Mouse (Mus musculus): ENCODE measurements around the gene Siah2.

The Siah2 gene

DNA sequence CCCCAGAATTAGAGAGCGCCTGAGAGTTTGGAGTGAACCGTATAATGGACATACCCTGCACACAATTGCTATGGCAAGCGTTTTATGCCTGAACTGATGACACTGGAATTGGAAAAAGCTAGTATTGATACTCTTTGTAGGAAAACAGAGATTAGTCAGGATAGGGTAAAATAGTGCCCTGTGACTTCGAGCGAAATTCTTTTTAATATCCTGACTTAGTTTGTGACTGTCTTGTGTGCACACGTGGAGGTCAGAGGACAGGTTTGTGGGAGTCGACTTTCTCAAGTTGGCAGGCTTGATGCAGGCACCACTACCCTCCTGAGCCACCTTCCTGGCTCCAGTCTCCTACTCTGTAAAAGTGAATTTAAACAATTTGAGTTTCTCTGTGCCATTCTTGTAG is 1.1 kb upstream of the Siah2 start:
- DNase-seq = no peak

DNA sequence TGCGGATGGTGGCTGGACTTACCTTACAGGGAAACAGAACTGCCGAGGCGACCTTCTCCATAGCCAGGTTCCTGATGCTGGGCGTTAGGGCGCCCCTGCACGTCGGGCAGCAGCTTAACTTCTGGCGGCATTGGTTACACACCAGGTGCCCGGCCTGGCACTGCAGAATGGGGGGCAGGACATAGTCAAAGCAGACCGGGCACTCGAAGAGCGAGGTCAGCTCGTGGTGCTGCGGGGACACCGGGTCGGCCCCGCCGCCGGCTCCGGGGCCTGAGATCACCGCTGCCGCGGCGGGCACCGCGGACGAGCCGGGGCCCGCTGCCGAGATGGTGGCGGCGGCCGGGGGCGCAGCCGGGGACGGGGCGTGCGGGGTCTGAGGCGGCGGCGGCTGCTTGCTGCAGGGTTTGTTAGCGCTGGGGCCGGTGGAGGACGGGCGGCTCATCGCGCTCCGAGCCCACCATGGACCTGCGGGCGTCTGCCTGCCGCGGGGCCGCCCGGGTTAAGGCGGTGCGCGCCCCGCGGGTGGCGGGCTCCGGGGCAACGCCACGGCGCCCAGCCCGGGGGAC is 743 bp downstream of the Siah2 start:
- peak; percentile 62 for DNase-seq

DNA sequence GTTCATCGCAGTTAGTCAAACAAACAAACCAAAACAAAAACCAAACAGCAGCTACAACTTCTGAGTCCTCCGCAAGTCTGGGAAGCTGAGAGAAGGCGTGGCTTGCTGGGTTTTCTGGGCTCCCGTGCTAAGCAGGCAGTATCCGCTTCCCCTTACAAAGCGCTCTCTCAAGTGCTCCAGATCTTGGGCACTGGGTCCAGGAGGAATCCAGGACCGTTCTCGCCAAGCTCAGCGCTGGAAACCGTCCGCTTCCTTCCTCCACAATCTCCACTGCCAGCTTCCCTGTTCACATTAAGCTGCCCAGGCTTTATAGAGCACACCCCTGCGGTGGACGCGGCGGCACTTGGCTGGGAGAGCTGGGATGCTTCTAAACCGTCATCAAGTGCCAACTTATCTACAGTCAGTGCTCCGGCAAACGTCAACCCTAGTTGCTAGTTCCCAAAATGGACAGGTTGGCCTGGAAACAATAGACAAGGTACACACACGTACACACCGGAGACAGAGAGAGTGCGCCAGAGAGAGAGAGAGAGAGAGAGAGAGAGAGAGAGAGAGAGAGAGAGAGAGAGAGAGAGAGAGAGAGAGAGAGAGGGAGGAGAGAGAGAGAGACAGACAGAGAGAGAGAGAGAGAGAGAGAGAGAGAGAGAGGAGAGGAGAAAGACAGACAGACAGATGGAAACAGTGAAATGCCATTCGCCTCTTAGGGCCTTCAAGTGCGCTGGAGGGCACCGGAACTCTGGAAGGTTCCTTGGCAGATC is 1.4 kb downstream of the Siah2 start:
- DNase-seq = peak; percentile 83

DNA sequence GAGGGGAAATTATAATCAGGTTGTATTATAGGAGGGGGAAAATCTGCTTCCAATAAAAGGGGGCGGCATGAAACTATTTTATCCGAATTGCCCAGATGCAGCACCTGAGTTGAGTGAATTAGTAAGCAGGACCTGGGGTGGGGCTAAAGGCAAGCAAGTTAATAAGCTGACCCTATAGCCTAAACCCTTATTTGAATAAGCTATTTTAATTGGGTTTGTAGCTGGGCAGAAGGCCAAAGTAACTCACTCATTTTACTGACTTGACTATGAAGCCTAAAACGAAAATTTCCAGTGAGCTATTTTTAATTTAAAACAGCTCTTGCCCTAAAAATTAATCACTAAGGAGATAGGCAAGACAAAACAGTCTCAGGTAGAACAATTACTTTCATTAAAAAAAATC is 2.5 kb downstream of the Siah2 start:
- peak; percentile 57 for DNase-seq

DNA sequence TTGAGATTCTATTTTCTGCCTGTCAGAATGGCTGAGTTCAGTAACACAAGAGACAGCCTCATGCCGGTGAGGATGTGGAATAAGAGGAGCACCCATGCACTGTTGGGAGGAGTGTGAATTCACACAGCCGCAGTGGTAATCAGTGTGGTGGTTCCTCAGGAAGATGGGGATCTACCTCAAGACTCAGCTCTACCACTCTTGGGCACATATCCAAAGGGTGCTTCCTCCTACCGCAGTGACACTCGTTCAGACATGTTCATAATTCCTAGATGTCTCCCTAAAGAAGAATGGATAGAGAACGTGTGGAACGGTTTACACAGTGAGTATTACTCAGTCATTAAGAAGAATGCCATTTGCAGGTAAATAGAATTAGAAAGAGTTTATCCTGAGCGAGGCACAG is 3.1 kb downstream of the Siah2 start:
- DNase-seq = no peak

DNA sequence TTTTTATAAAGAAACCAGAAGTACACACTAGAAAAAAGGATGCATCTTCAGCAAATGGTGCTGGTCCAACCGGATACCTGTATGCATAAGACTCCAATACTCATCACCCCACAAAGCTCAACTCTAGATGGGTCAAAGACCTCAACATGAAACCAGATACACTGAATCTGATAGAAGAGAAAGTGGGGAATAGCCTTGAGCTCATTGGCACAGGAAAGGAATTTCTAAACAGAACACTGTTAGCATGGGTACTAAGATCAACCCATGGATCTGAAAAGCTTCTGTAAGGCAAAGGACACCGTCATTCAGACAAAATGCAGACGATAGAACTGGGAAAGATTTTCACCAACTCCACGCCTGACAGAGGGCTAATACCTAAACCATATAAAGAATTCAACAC is 3.6 kb downstream of the Siah2 start:
- no peak for DNase-seq

DNA sequence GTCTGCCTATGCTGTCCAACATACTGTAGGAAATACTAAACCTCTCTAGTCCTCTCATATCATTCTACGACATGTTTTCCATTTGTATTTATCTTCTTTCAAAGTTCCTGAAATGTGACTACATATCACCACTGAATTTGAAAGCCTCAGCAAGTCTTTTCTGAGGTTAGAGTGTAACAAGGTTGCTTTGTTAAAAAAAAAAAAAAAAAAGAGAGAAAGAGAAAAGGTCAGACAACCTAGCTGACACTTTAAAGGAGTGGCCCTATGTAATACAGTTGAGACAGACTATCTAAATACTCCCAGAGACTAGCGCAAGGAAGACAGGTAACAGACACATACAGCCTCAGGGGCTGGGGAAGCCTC is 5.3 kb downstream of the Siah2 start:
- no peak for DNase-seq

DNA sequence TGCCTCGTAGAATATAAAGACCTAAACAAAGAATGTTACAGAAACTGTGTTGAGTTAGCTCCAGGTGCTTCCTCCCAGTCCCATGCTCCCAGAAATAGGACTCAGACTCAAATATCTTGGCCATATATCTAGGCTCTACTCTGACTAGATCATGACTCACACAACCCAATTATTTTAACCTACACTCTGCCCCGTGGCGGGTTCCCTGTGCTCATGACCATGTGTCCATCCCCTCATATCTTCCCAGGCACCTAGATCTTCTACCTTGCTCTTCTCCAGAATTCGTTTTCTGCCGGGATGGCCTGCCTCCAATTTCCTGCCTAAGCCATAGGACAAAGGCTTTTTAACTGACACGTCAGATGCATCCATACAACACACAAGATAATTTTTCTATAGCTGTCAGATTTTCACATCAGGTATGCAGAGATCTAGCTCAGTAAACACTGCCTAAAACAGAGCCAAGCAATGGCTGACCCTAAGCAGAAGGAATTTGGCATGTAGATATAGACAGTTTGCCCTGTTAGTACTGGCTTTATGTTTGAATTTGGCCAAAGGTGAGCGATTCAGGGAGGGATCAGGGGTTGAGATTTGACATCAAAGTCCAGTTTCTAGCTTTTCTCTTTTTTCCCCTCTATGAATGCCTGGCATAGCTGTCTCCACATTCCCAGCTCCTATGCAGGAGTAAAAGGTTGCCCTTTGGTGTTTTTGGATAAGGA is 5.8 kb downstream of the Siah2 start:
- peak; percentile 67 for DNase-seq

DNA sequence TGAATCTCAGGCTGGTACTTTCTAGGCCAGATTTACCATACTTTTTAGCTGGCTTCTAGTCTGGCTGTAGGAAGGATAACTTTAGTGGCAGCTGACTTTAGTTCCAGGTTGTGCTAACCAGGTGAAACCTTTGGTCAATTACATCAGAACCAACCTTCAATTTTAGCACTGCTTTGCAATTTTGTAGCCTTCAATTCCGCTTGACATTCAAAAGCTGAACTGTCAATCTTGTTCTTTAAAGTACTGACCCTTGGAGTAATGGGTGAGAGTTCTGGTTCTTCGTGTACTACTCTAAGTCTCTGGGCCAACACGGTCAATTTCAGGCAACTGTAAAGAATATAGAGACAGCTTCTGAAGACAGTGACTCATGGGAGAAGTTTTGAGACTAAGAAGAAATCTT is 6.8 kb downstream of the Siah2 start:
- DNase-seq = peak; percentile 72

DNA sequence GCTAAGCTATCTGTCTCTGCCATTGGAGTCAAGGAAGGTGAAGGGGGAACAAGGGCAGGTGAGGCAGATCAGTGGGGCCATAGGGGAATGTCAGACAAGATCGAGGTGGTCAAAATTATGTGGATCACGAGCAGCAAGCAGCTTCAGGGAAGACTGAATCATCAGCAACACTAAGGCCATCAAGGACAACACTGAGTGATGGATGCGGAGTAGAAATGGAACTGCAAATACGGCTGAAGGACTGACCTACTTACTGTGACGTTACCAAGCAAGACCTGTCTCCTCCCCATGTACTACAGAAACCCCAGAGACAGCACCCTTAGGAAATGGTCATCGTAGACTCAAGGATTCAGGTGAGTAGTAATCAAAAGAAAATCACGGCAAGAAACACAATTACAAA is 8.9 kb downstream of the Siah2 start:
- no peak for DNase-seq

DNA sequence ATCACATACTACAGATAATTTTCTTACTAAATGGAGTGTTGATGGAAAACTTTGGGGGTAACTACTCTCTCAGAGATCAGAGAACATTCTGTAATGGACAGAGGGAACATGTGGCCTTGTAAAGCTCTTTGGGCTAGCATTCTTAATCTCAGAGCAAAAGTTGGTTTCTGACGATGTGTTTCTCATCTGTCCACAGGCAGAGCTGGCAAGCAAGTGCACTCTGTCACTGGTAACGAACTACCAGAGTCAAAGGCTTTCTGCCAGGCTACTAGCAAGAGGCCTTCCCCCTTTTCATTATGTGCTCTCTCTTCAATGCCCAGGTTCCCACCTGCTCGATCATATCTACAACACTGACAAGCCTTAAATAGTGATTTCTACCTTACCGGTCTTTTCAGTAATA is 9.9 kb downstream of the Siah2 start:
- peak; percentile 45 for DNase-seq

DNA sequence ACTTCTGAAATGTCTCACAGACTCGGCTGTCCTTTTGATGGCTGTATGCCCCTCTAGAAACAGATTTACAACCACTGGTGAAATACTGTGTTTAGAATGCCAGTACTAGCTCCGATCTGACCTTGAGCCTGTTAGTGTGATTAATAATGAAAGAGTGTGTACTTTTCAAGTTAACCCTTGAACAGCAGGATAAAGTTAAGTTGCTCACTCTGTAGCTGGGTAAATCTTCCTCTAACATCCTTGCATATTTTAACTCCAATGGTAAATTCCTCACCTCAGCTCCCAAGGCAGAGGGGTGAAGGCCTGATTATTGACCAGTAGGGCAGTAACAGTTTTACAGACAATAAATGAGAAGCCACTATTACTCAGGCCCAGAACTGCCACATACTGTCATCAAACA is 10.4 kb downstream of the Siah2 start:
- DNase-seq = peak; percentile 87

DNA sequence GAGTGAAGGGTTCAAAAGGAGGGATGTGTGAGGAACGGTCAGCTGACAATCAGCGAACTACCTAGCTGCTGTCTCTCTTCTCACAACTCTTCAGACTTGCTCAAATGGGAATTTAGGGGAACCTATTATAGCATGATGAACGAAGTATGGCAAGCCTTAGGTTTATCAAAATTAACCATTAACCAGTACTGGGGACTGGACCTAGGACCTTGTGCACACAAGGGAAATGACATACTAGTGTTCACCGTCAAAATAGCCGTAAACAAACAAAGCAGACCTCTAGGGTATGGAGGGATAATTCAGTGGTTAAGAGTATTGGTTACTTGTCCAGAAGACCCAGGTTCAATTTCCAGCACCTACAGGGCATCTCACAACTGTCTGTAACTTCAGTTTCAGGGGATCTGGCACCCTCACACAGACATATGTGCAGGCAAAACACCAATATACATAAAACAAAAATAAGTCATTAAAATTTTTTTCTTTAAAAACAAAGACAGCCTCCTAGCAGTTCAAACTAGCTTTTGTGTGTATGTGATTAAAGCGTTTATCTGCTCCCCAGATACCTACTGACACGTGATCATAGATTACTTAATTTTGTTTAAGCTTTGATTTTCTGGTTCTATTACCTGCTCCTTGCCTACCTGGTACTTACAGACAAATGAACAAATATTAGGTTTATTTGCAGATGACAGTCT is 11.1 kb downstream of the Siah2 start:
- peak; percentile 69 for DNase-seq

DNA sequence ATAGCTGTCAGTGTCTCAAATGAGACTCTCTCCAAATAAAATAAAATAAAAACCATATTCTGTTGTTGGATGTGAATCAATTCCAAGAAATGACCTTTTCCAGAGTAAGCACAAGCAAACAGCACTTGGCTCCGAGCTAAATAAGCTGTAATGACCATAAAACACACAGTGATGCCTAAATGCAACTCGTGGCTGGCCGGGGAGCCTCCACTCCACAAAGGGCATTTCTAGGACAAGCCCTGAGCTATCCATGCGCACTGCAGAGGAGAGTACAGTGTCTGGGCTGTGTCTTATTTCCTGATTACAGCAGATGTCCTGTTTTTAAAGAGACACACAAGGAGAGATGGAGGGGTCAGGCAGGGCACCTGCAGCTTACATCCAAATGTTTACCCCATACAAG is 12.2 kb downstream of the Siah2 start:
- DNase-seq = peak; percentile 47

DNA sequence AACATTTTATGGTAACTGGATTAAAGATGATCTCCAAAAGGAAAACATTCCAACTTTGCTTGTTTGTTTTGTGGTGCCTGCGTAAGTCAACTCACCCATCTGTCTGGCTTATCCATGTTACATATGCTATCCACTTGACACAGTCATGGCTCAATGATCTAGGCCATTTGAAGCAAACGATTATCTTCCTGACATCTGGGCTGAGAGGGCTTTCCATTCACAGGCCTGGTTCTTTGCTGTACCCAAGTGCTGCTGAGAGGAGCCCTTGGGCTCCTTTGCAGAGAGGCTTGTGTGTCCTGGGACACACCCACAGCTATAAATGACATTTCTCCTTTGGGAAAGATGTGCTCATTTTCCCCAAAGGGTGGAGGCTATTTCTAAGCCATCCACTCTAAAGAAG is 13.3 kb downstream of the Siah2 start:
- DNase-seq = peak; percentile 16

DNA sequence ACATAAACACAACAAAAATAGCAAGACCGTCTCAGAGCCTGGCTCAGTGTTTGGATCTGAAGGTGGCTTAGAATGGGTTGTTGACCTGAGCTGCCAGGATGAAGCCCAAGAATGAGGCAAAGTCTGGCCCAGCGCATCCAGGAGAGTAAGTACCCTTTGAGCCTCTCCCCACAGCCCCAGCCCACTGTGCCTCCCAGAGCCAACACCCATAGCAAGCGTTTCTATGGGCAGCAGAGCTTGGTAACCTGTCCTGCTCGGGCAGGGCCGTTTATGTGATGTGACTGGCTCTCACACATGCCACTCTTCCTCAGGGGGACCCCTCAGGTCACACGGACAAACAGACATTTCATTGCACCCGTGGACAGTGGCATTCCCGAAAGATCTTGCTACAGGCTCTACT is 13.8 kb downstream of the Siah2 start:
- DNase-seq = peak; percentile 91

DNA sequence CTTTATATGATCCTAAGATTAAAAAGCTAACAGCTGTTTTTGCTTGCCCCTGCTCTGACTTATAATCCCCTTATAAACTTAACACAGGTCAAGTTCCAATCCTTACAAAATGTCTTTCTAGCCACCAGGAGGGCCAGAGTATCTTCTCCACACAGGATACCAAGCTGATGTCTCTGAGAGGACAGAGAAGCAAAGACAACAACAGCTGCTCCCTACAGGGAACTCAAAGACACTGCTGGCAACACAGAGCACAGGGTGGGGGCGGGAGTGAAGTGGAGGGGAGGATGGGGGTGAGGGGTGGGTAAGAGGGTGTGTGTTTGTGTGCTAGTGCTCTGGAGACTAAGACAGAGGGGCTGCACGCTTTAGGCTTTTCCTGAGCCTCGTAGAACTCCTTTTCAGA is 14.6 kb downstream of the Siah2 start:
- no peak for DNase-seq

DNA sequence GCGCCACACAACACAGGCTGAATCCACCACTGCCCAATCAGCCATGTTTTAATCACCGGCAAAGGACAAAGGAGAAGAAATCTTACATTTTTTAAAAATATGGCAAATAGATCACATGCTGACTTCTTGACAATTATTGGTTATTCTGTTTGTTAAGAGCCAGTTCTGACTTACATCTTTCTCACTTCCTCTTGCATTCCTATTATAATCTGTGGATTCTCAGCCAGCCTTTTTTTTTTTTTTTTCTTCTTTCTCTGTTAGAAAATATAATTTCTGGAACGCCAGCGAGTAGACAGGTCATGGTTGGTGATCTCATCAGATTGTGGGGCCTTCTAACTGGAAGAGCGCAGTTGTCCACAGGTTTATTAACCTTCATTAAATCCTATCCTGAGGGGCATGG is 18.9 kb downstream of the Siah2 start:
- DNase-seq = no peak

DNA sequence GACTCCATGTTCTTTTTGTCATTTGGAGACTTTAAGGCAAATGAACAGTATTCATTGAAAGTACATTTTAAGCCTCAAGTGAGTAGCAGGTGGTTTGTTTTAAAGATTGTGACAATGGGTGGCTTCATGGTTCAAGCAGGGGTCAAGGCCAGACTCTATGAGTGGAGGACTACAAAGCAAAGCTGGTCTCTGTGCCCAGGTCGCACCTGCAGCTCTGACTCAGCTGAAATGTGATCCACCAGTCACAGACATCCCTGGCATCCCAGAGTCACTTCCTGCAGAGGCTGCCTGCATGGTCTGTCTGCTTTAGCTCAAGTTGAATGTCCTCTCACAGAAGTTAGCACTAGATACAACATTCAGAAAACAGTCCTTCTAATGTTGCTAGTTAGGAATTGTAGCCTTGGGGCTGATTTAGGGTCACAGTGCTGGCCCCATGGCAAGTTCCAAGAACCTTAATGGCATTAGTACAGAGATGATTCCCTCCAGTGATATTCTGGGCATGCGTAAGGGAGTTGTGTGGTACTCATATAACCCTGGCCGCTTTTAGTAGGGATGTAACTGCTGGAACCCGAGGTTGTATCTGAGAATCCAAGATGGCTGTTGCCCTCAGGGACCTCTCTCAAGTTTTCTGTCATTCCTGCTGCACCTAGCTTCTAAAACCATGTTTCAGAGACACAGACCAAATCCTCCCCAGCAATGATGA is 19.6 kb downstream of the Siah2 start:
- no peak for DNase-seq

DNA sequence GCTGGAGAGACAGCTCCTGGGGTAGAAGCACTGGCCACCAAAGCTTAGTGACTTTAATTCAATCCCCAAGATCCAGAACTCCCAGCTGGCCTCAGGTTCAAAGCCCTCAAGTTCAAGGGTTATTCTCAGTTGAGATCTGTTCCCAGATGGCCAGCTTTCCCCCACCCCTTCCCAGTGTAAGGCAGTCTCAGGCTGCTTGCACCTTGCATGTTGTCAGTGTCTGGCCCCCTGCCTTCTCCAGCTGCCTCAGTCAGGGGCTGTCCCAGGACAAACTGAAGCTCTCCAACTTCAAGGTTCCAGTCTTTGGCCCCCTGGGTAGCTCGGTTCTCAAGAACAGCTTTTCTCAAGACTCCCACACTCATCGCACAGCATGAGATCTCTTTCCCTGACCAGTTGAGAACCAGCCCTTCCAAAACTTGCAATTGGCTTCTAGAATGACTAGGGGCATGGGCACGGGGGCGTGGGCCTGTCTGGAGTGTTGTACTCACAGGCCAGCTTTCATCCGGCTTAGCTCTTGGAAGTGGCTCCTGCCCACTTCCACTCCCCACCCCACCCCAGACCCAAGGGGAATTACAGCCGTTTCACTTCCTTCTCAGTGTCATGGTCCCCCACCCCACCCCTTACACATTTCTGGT is 20.5 kb downstream of the Siah2 start:
- DNase-seq = no peak

DNA sequence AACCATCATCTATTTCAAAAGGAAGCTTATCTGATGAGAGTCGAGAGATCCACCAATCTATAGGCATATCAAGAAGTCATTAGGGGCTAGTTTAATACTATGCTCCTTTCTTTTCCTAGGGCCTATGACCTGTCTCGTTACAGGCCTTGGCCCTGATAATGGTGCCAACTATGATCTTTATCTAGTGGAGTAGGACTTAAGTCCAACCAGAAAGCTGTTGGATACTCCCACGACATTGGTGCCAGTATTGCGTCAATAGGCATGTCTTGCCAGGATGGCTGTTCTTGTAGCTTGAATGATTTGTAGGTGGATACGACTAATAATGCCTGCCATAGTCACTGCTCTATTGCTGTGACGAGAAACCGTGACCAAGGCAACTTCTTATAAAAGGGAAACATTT is 28.2 kb downstream of the Siah2 start:
- no peak for DNase-seq

DNA sequence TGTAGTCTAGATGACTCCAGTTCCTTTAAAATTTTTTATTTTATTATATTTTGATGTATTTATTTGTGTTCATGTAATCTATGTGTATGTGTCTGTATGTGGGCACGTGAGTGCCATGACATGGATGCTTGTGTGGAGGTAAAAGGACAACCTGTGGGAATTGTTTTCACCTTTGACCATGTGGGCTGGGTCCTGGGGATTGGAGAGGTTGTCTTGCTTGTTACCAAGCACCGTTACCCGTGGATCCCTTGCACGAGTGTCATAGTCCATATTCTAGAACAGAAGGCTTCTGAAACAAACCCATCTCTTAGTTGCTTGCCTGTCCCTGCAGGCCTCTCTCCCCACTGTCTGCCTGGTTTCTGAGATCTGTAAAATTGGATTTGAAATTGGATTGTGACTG is 31.6 kb downstream of the Siah2 start:
- DNase-seq = peak; percentile 51

DNA sequence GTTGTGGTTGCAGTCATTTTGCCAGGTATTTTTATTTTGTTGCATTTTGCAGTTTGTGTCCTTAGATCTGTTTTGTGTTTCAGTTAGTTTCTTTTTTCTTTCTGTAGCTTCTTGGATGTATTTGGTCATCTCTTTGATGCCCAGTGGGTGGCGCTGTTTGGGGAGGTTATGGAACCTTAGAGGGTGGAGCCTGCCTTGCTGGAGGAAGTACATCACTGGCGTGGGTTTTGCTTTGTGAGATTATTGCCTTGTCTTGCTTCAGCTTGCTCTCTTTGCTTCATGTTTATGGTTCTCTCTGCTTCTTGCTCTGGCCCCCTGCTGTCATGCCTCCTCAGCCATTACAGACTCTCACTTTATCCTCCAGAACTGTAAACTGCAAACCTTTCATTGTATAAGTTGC is 34.8 kb downstream of the Siah2 start:
- DNase-seq = peak; percentile 74
